Mouse (Mus musculus) erythroblast, embryonic 14.5 days (primary cell): ENCODE data around the gene Vamp1. TPM values are rescaled to one million over a fixed set of nuclear protein-coding genes. Genes with fewer than 3 reads are reported as not detected.

ENCODE experiments used
- H3K27me3 ChIP-seq: 2 replicates; pipeline ENCODE4 v1.6.1; 2012; ENCODE audit warnings: inconsistent platforms; ENCODE audit not compliant: control insufficient read depth
- H3K36me3 ChIP-seq: 2 replicates; pipeline ENCODE4 v1.6.1; 2012; ENCODE audit warnings: mild to moderate bottlenecking, inconsistent platforms; ENCODE audit not compliant: control insufficient read depth
- H3K4me1 ChIP-seq: 2 replicates; pipeline ENCODE4 v1.6.1; 2012; ENCODE audit warnings: inconsistent platforms; ENCODE audit not compliant: control insufficient read depth
- H3K4me3 ChIP-seq: replicated peaks from 2 replicates; pipeline ENCODE3; 2012; ENCODE audit warnings: moderate library complexity, mild to moderate bottlenecking, inconsistent platforms
- H3K9me3 ChIP-seq: 2 replicates; pipeline ENCODE4 v1.6.1; 2012; ENCODE audit warnings: low read length, inconsistent platforms, mixed read lengths; ENCODE audit not compliant: control insufficient read depth
- GATA1 ChIP-seq: IDR thresholded peaks from 2 replicates; pipeline ENCODE4 v1.6.1; 2012; ENCODE audit warnings: low read length, inconsistent platforms, mixed read lengths
- TAL1 ChIP-seq: IDR thresholded peaks from 3 replicates; pipeline ENCODE4 v1.6.1; 2012; ENCODE audit warnings: low read length, inconsistent platforms, mixed read lengths
- polyA plus RNA-seq: library from polyadenylated mRNA; stranded (reverse); fragments of >175 nt; gene quantifications from 2 replicates; pipeline ENCODE4 v1.2.3, GENCODE M21; 2012

Gene Vamp1
- polyA plus RNA-seq, 1 experiment = 0.14 TPM

DNA sequence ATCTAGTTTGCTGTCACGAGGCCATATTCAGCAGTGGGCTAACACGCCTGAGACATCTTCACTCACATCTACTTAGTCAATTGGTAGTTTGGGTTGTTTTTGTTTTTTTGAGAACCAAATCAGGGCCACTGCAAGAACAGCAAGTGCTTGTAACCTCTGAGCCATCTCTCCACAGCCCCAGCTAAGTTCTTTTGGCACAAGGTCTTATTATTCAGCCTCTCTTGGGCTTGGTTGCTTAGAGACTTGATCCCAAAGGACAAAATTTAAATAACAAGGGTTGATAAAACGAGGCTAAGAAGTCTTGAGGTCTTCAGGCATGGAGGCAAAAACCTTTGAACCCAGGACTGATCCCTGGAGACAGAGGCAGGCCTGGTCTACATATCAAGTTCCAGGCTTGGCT is 19.1 kb upstream of the Vamp1 start:
- Histone ChIP-seq H3K36me3 (peaks cover 41% of the 10 kb centered on the region), H3K4me1 (peaks cover 15% of the 10 kb centered on the region), H3K4me3 (no peak overlapping the region), H3K9me3 (no peaks in the 10 kb centered on the region), H3K27me3 (no peaks in the 10 kb centered on the region)
- TF ChIP-seq TAL1 (no peak), GATA1 (no peak)

DNA sequence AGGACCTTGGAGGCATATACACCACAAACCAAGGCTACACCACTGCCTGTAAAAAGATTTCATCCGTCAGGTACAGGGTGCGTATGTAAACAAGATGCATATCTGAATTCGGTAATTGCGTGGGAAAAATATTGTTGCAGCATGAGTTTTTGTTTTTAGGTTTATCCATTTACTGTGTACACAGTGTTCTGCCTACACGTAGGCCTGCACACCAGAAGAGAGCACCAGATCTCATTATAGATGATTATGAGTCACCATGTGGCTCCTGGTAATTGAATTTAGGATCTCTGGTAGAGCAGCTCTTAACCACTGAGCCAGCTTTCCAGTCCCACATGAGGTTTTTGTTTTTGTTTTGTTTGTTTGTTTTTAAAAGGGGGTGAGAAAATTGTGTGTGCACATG is 18.2 kb upstream of the Vamp1 start:
- Histone ChIP-seq H3K9me3 (no peaks in the 10 kb centered on the region), H3K4me3 (no peak overlapping the region), H3K27me3 (no peaks in the 10 kb centered on the region), H3K36me3 (peaks cover 41% of the 10 kb centered on the region), H3K4me1 (peaks cover 15% of the 10 kb centered on the region)
- TF ChIP-seq GATA1 (no peak), TAL1 (no peak)

DNA sequence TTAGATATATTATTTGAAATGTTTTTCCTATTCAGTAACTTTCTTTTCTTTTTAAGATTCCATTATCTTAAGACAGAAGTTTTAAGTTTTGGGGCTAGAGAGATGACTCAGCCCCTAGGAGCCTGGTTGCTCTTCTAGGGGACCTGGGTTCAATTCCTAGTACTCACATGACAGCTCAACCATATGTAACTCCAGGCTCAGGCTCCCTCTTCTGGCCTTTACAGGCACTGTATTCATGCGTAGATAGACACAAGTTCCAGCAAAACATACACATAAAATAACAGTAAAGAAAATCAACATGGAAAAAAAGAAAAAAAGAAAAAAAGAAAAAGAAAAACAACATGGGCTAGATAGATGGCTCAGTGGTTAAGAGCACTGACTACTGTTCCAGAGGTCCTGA is 4.9 kb upstream of the Vamp1 start:
- Histone ChIP-seq H3K4me1 (peaks cover 5% of the 10 kb centered on the region), H3K36me3 (no peaks in the 10 kb centered on the region), H3K9me3 (peaks cover 4% of the 10 kb centered on the region; the same call in 1 of the 2 replicates), H3K27me3 (peaks cover 39% of the 10 kb centered on the region), H3K4me3 (no peak overlapping the region)
- TF ChIP-seq TAL1 = no peak
- no peak for TF ChIP-seq GATA1

DNA sequence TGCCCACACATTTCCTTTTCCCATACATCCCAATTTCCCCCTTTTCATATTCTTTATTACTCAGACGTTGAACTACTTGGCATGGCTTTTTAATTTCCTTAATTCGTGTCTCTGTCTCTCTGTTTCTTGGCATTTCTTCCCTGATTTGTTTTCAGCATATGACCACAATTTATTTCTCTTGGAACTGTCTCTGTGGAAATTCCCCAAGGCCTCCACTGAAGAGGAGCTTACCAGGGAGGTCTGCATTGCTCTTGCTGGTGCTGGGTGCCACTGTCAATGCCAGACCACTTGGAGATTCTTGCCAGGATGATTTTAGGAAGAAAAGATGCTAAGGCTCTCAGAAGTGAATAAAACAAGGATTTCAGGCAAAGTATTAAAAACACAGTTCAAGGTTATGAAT is 2.7 kb upstream of the Vamp1 start:
- Histone ChIP-seq H3K36me3 (no peaks in the 10 kb centered on the region), H3K27me3 (peaks cover 39% of the 10 kb centered on the region), H3K9me3 (peaks cover 4% of the 10 kb centered on the region; the same call in 1 of the 2 replicates), H3K4me3 (no peak overlapping the region), H3K4me1 (peaks cover 19% of the 10 kb centered on the region)
- TF ChIP-seq GATA1 (no peak), TAL1 (no peak)

DNA sequence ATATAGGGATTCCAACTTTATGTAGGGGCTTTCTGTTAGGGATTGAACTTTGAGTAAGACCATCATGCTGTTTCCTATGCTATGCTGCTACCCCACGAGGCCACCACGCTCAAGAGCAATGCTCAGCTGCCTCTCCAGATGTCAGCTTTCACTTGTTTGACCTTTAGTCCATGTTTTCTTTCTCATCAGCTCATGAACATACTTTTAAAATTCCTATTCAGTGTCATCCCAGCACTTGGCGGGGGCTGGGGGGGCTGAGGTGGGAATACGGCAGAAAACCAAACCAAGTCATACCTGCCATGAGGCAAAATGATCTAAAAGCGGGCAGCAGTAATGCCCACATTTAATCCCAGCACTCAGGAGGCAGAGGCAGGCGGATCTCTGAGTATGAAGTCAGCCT is 2.2 kb upstream of the Vamp1 start:
- no peak overlapping the region for H3K4me3 ChIP-seq
- H3K9me3 ChIP-seq = peaks cover 4% of the 10 kb centered on the region; the same call in 1 of the 2 replicates
- peaks cover 39% of the 10 kb centered on the region for H3K27me3 ChIP-seq
- H3K36me3 ChIP-seq = no peaks in the 10 kb centered on the region
- no peak for TF ChIP-seq GATA1
- TF ChIP-seq TAL1 = no peak
- H3K4me1 ChIP-seq = peaks cover 19% of the 10 kb centered on the region

DNA sequence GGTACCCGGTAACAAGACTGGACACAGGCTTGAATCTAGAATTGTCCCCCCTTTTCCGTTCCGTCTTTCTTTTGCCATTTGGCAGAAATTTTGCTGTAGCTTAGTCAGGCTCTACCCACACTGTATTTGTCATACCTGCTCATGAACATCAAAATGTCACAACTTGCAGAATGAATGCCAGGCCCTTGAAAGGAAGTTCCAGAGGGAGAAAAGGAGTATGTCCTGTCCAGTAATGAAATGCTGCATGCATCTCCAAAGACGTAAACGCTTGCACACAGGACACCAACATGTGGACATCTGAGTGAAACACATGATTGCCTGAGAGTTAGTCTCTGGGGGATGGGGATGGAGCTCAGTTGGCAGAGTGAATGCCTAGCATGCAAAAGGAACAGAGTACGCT is 1.6 kb upstream of the Vamp1 start:
- TF ChIP-seq TAL1 (no peak), GATA1 (no peak)
- H3K36me3 ChIP-seq = no peaks in the 10 kb centered on the region; the same call in 1 of the 2 replicates
- peaks cover 39% of the 10 kb centered on the region for H3K27me3 ChIP-seq
- no peak overlapping the region for H3K4me3 ChIP-seq
- peaks cover 22% of the 10 kb centered on the region for H3K4me1 ChIP-seq
- peaks cover 4% of the 10 kb centered on the region; the same call in 1 of the 2 replicates for H3K9me3 ChIP-seq

DNA sequence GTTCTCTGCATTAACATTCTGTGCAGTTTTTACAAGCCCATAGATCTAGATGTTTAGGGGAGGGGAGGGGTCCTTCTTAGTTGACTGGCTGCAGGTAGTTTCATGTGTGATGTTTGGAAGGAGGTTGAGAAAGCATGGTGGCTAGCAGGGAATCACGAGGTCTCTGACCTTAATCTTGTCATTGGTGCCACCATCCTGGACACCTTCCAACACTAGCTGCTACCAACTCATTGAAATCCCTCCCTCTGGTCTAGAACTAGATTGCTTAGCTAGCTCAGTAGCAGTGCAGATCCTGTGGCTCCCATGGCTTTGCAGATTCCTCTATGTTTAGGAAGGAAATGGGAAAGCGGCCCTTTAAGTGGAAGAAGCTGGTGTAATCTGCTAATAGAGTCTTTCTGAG is 1.5 kb downstream of the Vamp1 start:
- no peak for TF ChIP-seq GATA1
- no peak for TF ChIP-seq TAL1
- Histone ChIP-seq H3K36me3 (peaks cover 19% of the 10 kb centered on the region), H3K4me3 (no peak overlapping the region), H3K4me1 (peaks cover 22% of the 10 kb centered on the region), H3K9me3 (no peaks in the 10 kb centered on the region), H3K27me3 (peaks cover 25% of the 10 kb centered on the region)

DNA sequence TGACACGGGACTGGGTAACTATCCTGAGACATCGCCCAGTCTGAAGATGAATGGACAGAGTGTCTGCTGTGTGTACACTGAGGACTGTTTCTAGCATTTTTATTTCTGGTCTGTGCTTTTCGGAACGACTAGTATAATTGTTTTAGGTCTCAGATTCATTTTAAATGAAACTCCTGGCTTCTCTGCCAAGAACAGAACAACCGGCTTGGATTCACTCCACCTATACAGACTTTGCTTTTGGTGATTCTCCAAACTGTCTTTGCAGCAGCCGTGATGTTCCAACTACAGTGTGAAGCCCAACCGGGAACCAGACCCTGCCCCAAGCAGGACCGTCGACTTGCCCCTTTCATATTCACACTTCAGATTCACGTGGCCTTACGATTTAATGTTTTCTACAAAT is 2.5 kb downstream of the Vamp1 start:
- Histone ChIP-seq H3K9me3 (no peaks in the 10 kb centered on the region), H3K36me3 (peaks cover 21% of the 10 kb centered on the region), H3K4me3 (no peak overlapping the region), H3K4me1 (peaks cover 22% of the 10 kb centered on the region), H3K27me3 (peaks cover 16% of the 10 kb centered on the region)
- no peak for TF ChIP-seq TAL1
- no peak for TF ChIP-seq GATA1

DNA sequence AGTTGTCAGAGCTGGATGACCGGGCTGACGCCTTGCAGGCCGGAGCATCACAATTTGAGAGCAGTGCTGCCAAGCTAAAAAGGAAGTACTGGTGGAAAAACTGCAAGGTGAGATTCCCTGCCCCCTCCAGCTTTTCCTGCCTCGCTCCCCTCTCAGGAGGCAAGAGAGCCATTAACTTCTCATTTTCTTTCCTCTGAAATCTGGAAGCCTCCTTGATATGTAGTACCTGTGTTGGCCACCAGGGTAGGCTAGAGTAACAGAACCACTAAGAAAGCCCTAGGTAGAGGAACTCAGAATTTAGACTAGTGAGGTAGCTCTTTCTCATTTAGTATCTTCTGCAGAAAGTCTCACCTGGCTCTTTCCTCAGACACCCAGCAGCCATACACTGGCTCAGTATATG is 3.6 kb downstream of the Vamp1 start:
- Histone ChIP-seq H3K4me3 (no peak overlapping the region), H3K36me3 (peaks cover 23% of the 10 kb centered on the region), H3K27me3 (peaks cover 6% of the 10 kb centered on the region), H3K4me1 (peaks cover 22% of the 10 kb centered on the region), H3K9me3 (no peaks in the 10 kb centered on the region)
- TF ChIP-seq GATA1 (no peak), TAL1 (no peak)

DNA sequence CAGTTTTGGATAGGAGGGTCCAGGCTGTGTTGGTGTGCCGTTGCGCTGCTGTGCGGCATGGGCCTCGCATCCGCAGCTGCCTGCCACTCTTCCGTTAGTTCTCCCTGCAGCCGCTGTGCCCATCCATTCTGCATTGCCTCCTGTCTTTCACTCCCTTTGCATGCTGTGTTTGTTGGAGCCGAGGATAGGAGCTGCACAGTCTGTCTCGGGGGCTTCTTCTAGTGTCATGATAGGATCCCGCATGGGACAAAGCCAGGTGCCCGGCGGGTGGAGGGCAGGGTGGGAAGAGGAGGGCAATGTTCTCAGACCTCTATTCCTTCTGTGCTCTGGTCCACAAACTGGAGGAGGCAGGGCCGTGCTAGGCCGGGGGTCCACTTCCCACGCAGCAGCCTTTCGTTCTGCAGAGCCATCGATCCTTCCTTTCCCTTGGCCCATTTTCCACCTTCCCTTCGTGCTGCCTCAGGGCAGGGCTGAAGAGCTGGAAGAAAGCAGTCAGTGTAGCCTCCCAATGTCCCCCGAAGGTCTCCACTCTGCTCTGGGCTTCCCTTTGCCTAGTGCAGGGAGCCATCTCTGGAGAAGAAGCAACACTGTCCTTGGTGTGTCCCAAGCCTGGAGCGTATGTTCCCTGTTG is 5.9 kb downstream of the Vamp1 start:
- H3K4me1 ChIP-seq = peaks cover 9% of the 10 kb centered on the region
- TF ChIP-seq TAL1 (no peak), GATA1 (no peak)

More for the DNA sequence above, 5.9 kb downstream of the Vamp1 start:
- H3K27me3 ChIP-seq = no peaks in the 10 kb centered on the region
- H3K4me3 ChIP-seq = no peak overlapping the region
- no peaks in the 10 kb centered on the region for H3K9me3 ChIP-seq
- H3K36me3 ChIP-seq = peaks cover 29% of the 10 kb centered on the region
